Comparison of ENCODE assay signal across 8 mouse cellular contexts in genomic region chr3:53729810-53730209, GRCm38 (mm10).
DNase-seq lines count a peak whose midpoint lies in the region; ATAC-seq lines count a peak whose summit lies in the region.

No protein-coding gene starts in this region.

- 43% methylated on average over 5 of the region's 5 CpGs for WGBS in limb, embryonic 10.5 days

- no peak overlapping the region for H3K4me3 ChIP-seq in limb, embryonic 10.5 days

- peak; percentile 86 to 94 for ATAC-seq in hematopoietic stem cell, adult 5-6 weeks (replicated peaks in 1 of 2; ENCODE audit: insufficient read depth in 1 of 2, low FRiP score in 2 of 2, low TSS enrichment in 1 of 2, low read depth in 1 of 2, poor library complexity in 2 of 2, severe bottlenecking in 2 of 2)
- ATAC-seq in erythroid progenitor cell, adult 5-6 weeks (replicated peaks; ENCODE audit: low FRiP score, poor library complexity, severe bottlenecking), result no peak

- H3K4me1 ChIP-seq in limb, embryonic 10.5 days, result 0 out of 2 replicates have a peak, but pooled peaks cover 3% of the 10 kb centered on the region

- no peaks in the 10 kb centered on the region for H3K9me3 ChIP-seq in limb, embryonic 10.5 days (replicated peaks)

- H3K27me3 ChIP-seq in limb, embryonic 10.5 days (ENCODE audit: low read depth, poor library complexity, severe bottlenecking), result no peaks in the 10 kb centered on the region

- peak; percentile 70 for DNase-seq in heart, adult 11 months
- no peak for DNase-seq in heart, adult 8-10 months (ENCODE audit: low spot score)
- DNase-seq in ES-CJ7 (ENCODE audit: low read depth, low spot score), result peak; percentile 44
- DNase-seq in embryo, embryonic 10 days (ENCODE audit: low spot score), result peak; percentile 76
- peak; percentile 63 for DNase-seq in limb, embryonic 10.5 days (ENCODE audit: low spot score)
- peak; percentile 49 to 68 for DNase-seq in right cerebral cortex, adult 2 months (ENCODE audit: low spot score in 2 of 2)

- H3K36me3 ChIP-seq in limb, embryonic 10.5 days, result no peaks in the 10 kb centered on the region

- no peak overlapping the region for H3K27ac ChIP-seq in limb, embryonic 10.5 days
